Mouse (Mus musculus) neural tube, embryonic 15.5 days (tissue): ENCODE results near the gene Palm2. TPM values are rescaled to one million over a fixed set of nuclear protein-coding genes. Genes with fewer than 3 reads are reported as not detected.

Source experiments
- ATAC-seq: fragments of 200-750 bp; cut with Nextera tagmentation; 2 replicates; pipeline ENCODE4 v1.8.0; 2017; ENCODE audit warnings: mild to moderate bottlenecking, moderate TSS enrichment, moderate library complexity; ENCODE audit not compliant: low FRiP score
- H3K27ac ChIP-seq: fragments of 300-500 bp; sonication (generic); replicated peaks from 2 replicates; pipeline ENCODE4 v1.5.1; 2015; ENCODE audit warnings: mild to moderate bottlenecking, inconsistent platforms
- H3K27me3 ChIP-seq: fragments of 300-500 bp; sonication (generic); replicated peaks from 2 replicates; pipeline ENCODE4 v1.6.1; 2015; ENCODE audit warnings: inconsistent platforms
- H3K36me3 ChIP-seq: fragments of 300-500 bp; sonication (generic); 2 replicates; pipeline ENCODE4 v1.6.1; 2015; ENCODE audit warnings: inconsistent platforms
- H3K4me1 ChIP-seq: fragments of 300-500 bp; sonication (generic); 2 replicates; pipeline ENCODE4 v1.6.1; 2015; ENCODE audit warnings: inconsistent platforms
- H3K4me2 ChIP-seq: fragments of 300-500 bp; sonication (generic); 2 replicates; pipeline ENCODE4 v1.6.1; 2015; ENCODE audit warnings: inconsistent platforms, mild to moderate bottlenecking, moderate library complexity
- H3K4me3 ChIP-seq: fragments of 300-500 bp; sonication (generic); replicated peaks from 2 replicates; pipeline ENCODE4 v1.5.1; 2015; ENCODE audit warnings: mild to moderate bottlenecking, inconsistent platforms
- H3K9ac ChIP-seq: fragments of 300-500 bp; sonication (generic); replicated peaks from 2 replicates; pipeline ENCODE4 v1.6.1; 2015; ENCODE audit warnings: mild to moderate bottlenecking, inconsistent platforms
- H3K9me3 ChIP-seq: fragments of 300-500 bp; sonication (generic); replicated peaks from 2 replicates; pipeline ENCODE4 v1.6.1; 2016; ENCODE audit warnings: inconsistent platforms
- WGBS: fragments of 180-500 bp; shearing (Covaris S2); methylation state at CpG from one replicate; pipeline ENCODE4 v1.1.7; 2015; ENCODE audit warnings: mixed read lengths; 5-methylcytosine and 5-hydroxymethylcytosine counted together
- polyA plus RNA-seq: library from polyadenylated mRNA; unstranded; fragments of >200 nt; fragmentation: Nextera tagmentation; extraction: Ambion mirVana; gene quantifications from 2 replicates; pipeline ENCODE4 v1.2.1, GENCODE M21; 2015

Palm2 gene
- polyA plus RNA-seq, 1 experiment from 2014 or later, result 16.9 TPM

DNA sequence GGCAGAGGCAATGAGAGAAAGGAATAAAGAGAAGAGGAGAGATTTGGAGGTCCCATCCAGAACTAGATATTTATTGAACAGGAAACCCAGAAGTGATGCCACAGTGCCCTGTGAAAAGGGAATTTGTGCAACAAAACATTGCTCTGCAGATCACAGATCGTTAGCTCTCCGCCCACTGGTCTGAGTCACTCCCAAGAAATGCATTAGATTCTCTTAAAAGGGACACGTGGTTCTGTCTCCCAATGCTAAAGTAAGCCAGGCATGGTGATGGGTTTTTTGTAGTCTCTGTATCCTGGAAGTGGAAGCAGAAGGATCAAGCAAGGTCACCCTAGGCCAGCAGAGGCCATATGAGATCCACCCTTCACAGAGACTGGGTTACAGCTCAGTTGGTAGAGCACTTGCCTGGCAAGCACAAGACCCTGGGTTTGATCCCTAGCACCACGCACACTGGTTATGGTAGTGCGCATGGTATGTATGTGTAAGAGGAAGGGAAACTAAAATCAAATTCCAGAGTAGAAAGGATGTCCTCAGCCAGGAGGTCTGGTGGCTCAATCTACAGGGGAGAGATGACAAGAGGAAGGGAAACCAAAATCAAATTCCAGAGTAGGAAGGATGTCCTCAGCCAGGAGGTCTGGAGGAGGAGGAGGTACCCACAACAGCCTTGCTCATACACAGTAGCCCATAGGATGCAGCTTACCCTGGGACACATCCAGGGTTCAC, 218.3 kb downstream of the Palm2 start:
- no peak for ATAC-seq
- 86% methylated on average over 5 of the region's 5 CpGs for WGBS
- Histone ChIP-seq H3K4me2 (no peak overlapping the region), H3K4me3 (no peak overlapping the region), H3K9ac (no peak overlapping the region), H3K4me1 (no peaks in the 10 kb centered on the region), H3K36me3 (peaks cover 11% of the 10 kb centered on the region; the same call in 1 of the 2 replicates), H3K27ac (no peak overlapping the region), H3K27me3 (no peaks in the 10 kb centered on the region), H3K9me3 (no peaks in the 10 kb centered on the region)

DNA sequence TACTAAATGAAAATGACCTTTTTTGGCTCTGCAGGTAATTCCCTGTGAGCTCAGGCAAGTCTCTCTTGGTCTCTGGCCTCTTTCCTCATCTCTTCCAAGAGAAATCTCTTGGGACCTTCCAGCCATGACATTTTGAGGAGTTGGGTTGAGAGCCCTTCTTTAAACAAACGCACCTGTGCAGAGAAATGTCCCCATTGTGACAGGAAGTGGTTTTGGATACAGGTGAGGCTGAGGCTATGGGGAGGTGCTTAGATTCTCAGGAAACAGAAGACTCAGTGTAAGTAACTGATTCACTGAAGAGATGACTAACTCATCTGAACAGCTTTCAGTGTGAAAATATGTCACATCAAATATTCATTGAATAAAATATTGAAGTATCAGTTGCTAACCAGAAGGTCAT, 221.9 kb downstream of the Palm2 start:
- H3K36me3 ChIP-seq, result peaks cover 3% of the 10 kb centered on the region; the same call in 1 of the 2 replicates
- H3K27me3 ChIP-seq, result no peaks in the 10 kb centered on the region
- H3K9ac ChIP-seq, result no peak overlapping the region
- H3K4me2 ChIP-seq, result no peak overlapping the region
- no peaks in the 10 kb centered on the region for H3K9me3 ChIP-seq
- no peak overlapping the region for H3K27ac ChIP-seq
- ATAC-seq, result no peak
- no peak overlapping the region for H3K4me3 ChIP-seq
- WGBS, result 82% methylated on average over 1 of the region's 1 CpGs
- peaks cover 13% of the 10 kb centered on the region for H3K4me1 ChIP-seq

DNA sequence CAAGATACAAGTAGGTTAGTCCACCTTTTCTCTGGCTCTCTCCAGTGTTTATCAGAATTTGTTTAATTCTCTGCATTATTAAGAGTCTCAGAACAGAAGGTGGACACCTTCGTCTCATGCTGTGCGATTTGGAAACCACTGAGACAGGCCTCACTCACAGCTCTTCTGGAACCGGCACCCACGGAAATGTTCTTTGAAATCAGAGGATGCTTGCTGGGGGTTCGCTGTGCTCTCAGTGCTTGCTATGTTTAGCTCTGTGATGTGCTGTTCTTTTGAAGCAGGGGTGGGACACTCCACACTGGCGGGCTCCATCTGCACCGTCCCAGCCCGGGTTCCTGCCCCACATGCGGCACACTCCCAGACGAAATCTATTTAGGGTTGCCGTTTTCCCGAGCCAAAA, 222.3 kb downstream of the Palm2 start:
- 95% methylated on average over 12 of the region's 12 CpGs for WGBS
- ATAC-seq, result no peak
- Histone ChIP-seq H3K27me3 (no peaks in the 10 kb centered on the region), H3K9ac (no peak overlapping the region), H3K36me3 (peaks cover 3% of the 10 kb centered on the region; the same call in 1 of the 2 replicates), H3K27ac (no peak overlapping the region), H3K4me3 (no peak overlapping the region), H3K4me2 (no peak overlapping the region), H3K9me3 (no peaks in the 10 kb centered on the region), H3K4me1 (peaks cover 14% of the 10 kb centered on the region)

DNA sequence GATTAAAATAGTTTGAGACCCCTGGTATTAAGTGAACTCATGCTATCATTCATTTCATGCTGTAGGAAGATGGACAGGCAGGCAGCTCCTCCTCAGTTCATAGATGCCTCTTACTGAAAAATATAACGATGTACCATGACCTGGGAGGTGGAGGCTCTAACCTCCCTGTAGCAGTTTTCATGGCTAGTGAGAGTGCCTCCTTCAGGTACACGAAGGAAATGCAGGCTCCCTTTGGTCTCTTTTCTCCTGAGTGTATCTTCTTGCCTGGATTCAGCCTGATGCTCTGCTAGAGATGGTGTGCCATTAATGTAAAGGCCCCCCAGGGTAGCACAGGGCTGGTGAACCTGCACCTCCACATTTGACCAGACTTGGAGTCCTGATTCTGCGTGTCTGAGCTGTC, 222.8 kb downstream of the Palm2 start:
- WGBS, result 87% methylated on average over 3 of the region's 3 CpGs
- H3K9ac ChIP-seq, result no peak overlapping the region

DNA sequence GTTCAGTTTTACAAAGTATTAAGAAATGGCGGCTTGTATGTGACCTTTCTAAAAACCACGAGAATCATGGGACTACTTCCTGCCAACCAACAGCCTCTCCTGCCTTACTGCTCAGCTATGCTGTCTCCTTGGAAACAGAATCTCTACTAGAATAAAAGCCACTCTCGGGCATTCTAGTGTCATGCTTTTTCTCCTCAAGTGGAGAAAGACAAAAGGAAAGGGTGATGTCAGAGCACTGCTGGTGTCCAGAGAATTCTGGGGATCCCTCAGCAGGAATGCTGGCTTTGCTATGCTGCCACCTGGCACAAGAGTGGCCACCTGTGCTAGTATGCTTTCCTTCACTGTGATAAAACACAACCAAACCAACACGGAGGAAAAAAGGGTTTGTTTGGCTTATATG, 226.4 kb downstream of the Palm2 start:
- ATAC-seq, result peak; percentile 82
- Histone ChIP-seq H3K4me3 (no peak overlapping the region), H3K4me1 (peaks cover 14% of the 10 kb centered on the region), H3K4me2 (peak overlapping the region; percentile 33), H3K27ac (peak overlapping the region; percentile 68), H3K9ac (no peak overlapping the region), H3K9me3 (no peaks in the 10 kb centered on the region), H3K36me3 (peaks cover 3% of the 10 kb centered on the region; the same call in 1 of the 2 replicates), H3K27me3 (no peaks in the 10 kb centered on the region)
- 8% methylated on average over 4 of the region's 4 CpGs for WGBS

More for the DNA sequence above, 222.8 kb downstream of the Palm2 start:
- H3K27ac ChIP-seq, result no peak overlapping the region
- no peaks in the 10 kb centered on the region for H3K9me3 ChIP-seq
- H3K36me3 ChIP-seq, result peaks cover 3% of the 10 kb centered on the region; the same call in 1 of the 2 replicates
- H3K27me3 ChIP-seq, result no peaks in the 10 kb centered on the region
- no peak overlapping the region for H3K4me3 ChIP-seq
- peaks cover 14% of the 10 kb centered on the region for H3K4me1 ChIP-seq
- H3K4me2 ChIP-seq, result no peak overlapping the region
- no peak for ATAC-seq

DNA sequence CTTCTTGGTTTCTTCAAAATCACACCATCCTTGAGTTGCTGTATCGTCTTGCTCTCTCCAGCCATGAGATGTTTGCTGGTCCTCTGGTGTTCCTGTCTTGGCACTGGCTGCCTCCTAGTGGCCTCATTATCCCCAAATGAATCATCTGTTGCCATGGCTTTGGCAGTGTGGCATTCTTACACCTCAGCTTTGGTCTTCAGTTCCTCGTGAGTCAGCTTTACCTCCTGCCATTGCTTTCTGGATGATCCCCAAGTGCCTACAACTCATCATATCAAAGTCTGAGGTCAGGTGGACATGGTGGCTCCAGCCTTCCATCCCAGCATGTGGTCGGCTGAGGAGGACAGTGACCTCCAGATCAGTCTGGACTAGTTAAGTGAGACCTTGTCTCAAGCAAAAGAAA, 232.1 kb downstream of the Palm2 start:
- no peaks in the 10 kb centered on the region for H3K27me3 ChIP-seq
- H3K9ac ChIP-seq, result no peak overlapping the region
- no peaks in the 10 kb centered on the region; the same call in 1 of the 2 replicates for H3K4me1 ChIP-seq
- no peaks in the 10 kb centered on the region for H3K36me3 ChIP-seq
- ATAC-seq, result no peak
- H3K9me3 ChIP-seq, result no peaks in the 10 kb centered on the region
- no peak overlapping the region for H3K27ac ChIP-seq
- H3K4me2 ChIP-seq, result no peak overlapping the region
- H3K4me3 ChIP-seq, result no peak overlapping the region
- 69% methylated on average over 3 of the region's 3 CpGs for WGBS

DNA sequence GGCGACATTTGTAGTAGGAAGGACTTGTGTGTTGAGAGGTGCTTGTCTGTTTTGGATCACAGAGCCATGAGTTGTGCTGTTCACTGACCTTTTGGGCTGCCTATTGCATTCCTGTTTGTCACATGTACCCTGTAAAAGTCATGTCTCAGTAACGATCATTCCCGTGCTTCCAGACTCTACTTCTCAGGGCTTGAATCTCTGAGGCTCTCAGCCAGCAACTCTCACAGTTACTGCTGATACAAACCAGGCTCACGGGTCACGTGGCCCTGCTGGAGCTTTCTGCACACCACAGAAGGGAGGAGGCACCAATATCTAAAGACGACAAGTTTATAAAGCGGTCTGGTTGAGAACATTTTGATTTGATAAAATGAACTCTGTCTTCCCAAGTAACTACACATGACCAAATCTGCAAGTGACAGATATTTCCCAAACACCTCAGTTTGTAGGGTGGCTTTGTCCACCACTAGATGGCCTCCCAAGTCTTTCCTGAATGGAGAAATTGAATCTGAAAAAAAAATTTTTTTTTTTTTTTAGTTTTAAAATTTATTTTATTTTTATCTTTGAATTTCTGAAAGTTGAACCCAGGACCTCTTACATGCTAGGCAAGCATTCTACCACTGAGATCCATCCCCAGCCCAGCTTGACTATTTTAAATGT, 236.9 kb downstream of the Palm2 start:
- WGBS, result 77% methylated on average over 7 of the region's 7 CpGs
- Histone ChIP-seq H3K27ac (no peak overlapping the region), H3K27me3 (no peaks in the 10 kb centered on the region), H3K4me1 (peaks cover 18% of the 10 kb centered on the region), H3K9me3 (no peaks in the 10 kb centered on the region), H3K36me3 (no peaks in the 10 kb centered on the region), H3K4me2 (no peak overlapping the region), H3K4me3 (no peak overlapping the region), H3K9ac (no peak overlapping the region)
- no peak for ATAC-seq

DNA sequence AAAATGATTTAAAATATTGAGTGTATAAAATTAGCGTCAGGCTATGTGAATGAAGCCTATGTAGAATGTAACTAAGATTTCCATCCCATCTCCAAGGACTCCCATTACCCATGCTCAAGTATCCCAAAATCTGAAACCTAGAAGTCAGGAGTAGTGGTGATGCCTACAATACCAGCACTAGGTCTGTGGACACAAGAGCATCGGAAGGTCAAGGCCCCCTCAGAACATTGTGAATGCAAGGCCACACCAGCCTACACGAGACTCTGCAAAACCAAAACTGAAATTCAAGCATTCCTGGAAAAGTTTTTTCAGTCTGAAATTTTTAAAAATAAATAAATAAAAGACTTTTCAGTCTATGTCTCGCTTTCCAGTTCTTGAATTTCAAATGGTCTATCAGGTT, 238.5 kb downstream of the Palm2 start:
- Histone ChIP-seq H3K4me2 (no peak overlapping the region), H3K4me1 (peaks cover 18% of the 10 kb centered on the region), H3K4me3 (no peak overlapping the region), H3K9me3 (no peaks in the 10 kb centered on the region), H3K27ac (no peak overlapping the region), H3K36me3 (no peaks in the 10 kb centered on the region), H3K27me3 (no peaks in the 10 kb centered on the region), H3K9ac (no peak overlapping the region)
- 81% methylated on average over 4 of the region's 4 CpGs for WGBS
- no peak for ATAC-seq

DNA sequence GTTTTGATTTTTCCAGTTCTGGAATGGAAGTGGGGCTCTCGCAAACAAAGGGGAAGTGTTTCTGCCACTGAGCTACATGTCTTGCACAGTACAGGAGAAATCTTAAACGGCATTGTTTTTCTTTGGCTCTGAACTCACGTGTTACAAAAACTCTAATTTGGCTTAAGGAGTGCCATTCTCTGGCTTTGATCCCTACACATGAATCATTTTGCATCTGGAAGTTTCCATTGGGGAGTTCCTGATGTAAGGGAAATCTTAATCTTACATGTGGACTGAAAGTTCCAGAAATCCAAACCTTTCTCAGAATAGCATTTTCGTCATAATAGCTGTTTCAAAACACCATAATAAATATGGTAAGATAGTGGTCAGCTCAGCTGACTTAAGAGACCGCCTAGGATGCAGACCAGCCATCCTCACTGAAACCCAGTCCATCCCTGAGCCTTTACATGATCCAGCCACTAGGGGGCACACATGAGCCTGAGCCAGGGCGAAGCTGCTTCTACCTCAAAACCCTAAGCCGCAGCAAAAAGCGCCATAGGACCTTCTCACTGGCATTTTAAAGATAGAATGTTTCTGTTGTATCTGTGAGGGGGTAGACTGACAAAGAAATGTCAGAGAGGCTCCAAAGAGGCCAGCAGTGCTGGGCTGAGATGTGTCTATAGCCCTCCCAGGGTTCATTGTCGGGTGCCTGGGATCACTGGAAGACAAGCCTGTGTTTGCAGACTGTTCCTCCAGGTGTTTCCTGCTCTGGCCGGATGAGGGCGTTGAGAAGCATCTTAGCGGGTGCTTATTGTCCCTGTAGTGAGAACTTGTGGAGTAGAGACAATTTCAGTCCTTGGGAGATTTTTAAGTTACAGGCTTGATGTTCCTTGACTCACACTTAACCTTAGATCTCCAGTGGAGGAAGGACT, 239.2 kb downstream of the Palm2 start:
- WGBS, result 16% methylated on average over 12 of the region's 12 CpGs
- peaks cover 18% of the 10 kb centered on the region for H3K4me1 ChIP-seq
- no peaks in the 10 kb centered on the region for H3K9me3 ChIP-seq
- H3K4me3 ChIP-seq, result peak overlapping the region; percentile 21
- H3K27ac ChIP-seq, result no peak overlapping the region
- no peaks in the 10 kb centered on the region for H3K36me3 ChIP-seq
- H3K9ac ChIP-seq, result no peak overlapping the region
- peak overlapping the region; percentile 48 for H3K4me2 ChIP-seq
- peak; percentile 62; the same call in 1 of the 2 replicates for ATAC-seq
- no peaks in the 10 kb centered on the region for H3K27me3 ChIP-seq

DNA sequence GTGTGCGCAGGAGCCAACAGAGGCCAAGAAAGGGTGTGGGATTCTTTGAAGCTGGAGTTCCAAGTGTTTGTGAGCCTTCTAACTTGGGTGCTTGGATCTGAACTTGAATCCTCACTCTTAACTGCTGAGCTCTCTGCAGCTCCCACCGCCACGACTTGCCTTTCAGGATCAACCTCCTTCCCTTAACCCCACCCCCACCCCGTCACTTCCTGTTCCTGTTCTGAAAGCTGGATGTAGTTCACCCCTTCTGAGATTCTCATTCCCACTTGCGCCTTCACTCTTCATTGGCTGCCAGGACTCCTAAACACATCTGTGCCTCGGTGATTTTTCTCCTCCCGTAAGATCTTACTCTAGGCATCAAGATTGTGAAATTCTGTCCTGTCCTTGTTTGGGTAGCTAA, 240.3 kb downstream of the Palm2 start:
- H3K4me2 ChIP-seq, result no peak overlapping the region
- WGBS, result 80% methylated on average over 7 of the region's 7 CpGs
- H3K4me1 ChIP-seq, result peaks cover 18% of the 10 kb centered on the region
- no peaks in the 10 kb centered on the region for H3K27me3 ChIP-seq
- H3K9me3 ChIP-seq, result no peaks in the 10 kb centered on the region
- no peaks in the 10 kb centered on the region for H3K36me3 ChIP-seq
- 0 out of 2 replicates have a peak overlapping the region, but pooled peaks have one; percentile 43 for H3K27ac ChIP-seq
- H3K4me3 ChIP-seq, result no peak overlapping the region
- no peak overlapping the region for H3K9ac ChIP-seq
- ATAC-seq, result no peak

DNA sequence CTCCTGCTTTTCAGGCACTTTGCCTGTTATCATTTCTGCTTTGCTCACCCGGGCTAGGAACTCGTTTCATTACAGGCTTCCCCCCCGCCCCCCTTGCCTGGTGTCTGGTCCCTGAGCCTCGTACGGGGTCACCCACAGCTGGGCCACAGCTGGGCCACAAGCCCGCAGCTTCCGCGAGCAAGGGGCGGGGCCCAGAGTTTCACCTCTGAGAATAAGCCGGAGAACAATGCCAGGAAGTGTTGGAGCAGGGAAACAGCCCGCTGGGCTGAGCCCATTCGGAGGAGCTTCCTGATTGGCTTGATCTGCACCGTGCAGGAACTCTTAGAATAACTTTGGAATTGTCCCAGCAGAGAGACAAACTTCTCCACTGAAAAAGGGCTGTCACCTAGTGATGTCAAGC, 241.3 kb downstream of the Palm2 start:
- Histone ChIP-seq H3K9me3 (no peaks in the 10 kb centered on the region), H3K27ac (peak overlapping the region; percentile 51; the same call in 1 of the 2 replicates), H3K4me3 (peak overlapping the region; percentile 20; the same call in 1 of the 2 replicates), H3K27me3 (no peaks in the 10 kb centered on the region), H3K4me1 (peaks cover 18% of the 10 kb centered on the region), H3K36me3 (no peaks in the 10 kb centered on the region), H3K4me2 (peak overlapping the region; percentile 55), H3K9ac (no peak overlapping the region)
- WGBS, result 3% methylated on average over 13 of the region's 13 CpGs
- ATAC-seq, result peak; percentile 39; the same call in 1 of the 2 replicates
